Mouse (Mus musculus): ENCODE results near the gene Ccl5. TPM values are rescaled to one million over a fixed set of nuclear protein-coding genes. Genes with fewer than 3 reads are reported as not detected.
A peak's percentile ranks its signal among the peaks of the same experiment; 100 is the strongest.
"Not testable (repeated sequence)": the region's sequence is repeated elsewhere in the genome, so short reads cannot be mapped to it uniquely, and the experiment has no call there.

The Ccl5 gene
- polyA plus RNA-seq, 1 experiment from 2014 or later = not detected

- no peak for ATAC-seq (replicated peaks; ENCODE audit: low FRiP score)
- no peak overlapping the region for H3K9ac ChIP-seq
- H3K4me2 ChIP-seq = no peak overlapping the region
- H3K36me3 ChIP-seq = no peaks in the 10 kb centered on the region
- H3K4me1 ChIP-seq = no peaks in the 10 kb centered on the region
- 69% methylated on average over 6 of the region's 6 CpGs for WGBS
- no peak overlapping the region for H3K4me3 ChIP-seq (replicated peaks)
- H3K27ac ChIP-seq = no peak overlapping the region
- H3K27me3 ChIP-seq = no peaks in the 10 kb centered on the region
- H3K9me3 ChIP-seq (replicated peaks) = no peaks in the 10 kb centered on the region
Observed at GRCm38 (mm10) chr11:83562311-83562887, 32.1 kb upstream of the Ccl5 start.

- Histone ChIP-seq H3K36me3 (no peaks in the 10 kb centered on the region), H3K27me3 (no peaks in the 10 kb centered on the region), H3K4me2 (no peak overlapping the region), H3K9me3 (replicated peaks) (no peaks in the 10 kb centered on the region), H3K4me1 (peaks cover 8% of the 10 kb centered on the region), H3K4me3 (replicated peaks) (no peak overlapping the region), H3K9ac (no peak overlapping the region), H3K27ac (no peak overlapping the region)
- WGBS = 76% methylated on average over 6 of the region's 6 CpGs
- no peak for ATAC-seq (replicated peaks; ENCODE audit: low FRiP score)
Observed at GRCm38 (mm10) chr11:83560405-83560804, 30.1 kb upstream of the Ccl5 start.

- ATAC-seq (replicated peaks; ENCODE audit: low FRiP score) = no peak
- no peak overlapping the region for H3K4me2 ChIP-seq
Observed at GRCm38 (mm10) chr11:83557074-83557473, 26.8 kb upstream of the Ccl5 start.

GRCm38 (mm10) chr11:83556085-83556781 lies 25.9 kb upstream of the Ccl5 start:
- WGBS = 30% methylated on average over 8 of the region's 8 CpGs

More at GRCm38 (mm10) chr11:83557074-83557473, 26.8 kb upstream of the Ccl5 start:
- no peaks in the 10 kb centered on the region for H3K36me3 ChIP-seq
- no peak overlapping the region for H3K27ac ChIP-seq
- WGBS = 49% methylated on average over 10 of the region's 10 CpGs
- H3K4me1 ChIP-seq = peaks cover 8% of the 10 kb centered on the region
- H3K4me3 ChIP-seq (replicated peaks) = no peak overlapping the region
- no peaks in the 10 kb centered on the region for H3K27me3 ChIP-seq
- no peaks in the 10 kb centered on the region for H3K9me3 ChIP-seq (replicated peaks)
- H3K9ac ChIP-seq = no peak overlapping the region

GRCm38 (mm10) chr11:83551668-83552067 lies 21.4 kb upstream of the Ccl5 start:
- no peak for ATAC-seq (replicated peaks; ENCODE audit: low FRiP score)
- H3K36me3 ChIP-seq = no peaks in the 10 kb centered on the region
- 82% methylated on average over 5 of the region's 5 CpGs for WGBS

More at GRCm38 (mm10) chr11:83556085-83556781, 25.9 kb upstream of the Ccl5 start:
- H3K4me2 ChIP-seq = no peak overlapping the region
- no peaks in the 10 kb centered on the region for H3K27me3 ChIP-seq
- no peak overlapping the region for H3K9ac ChIP-seq
- H3K27ac ChIP-seq = no peak overlapping the region
- H3K9me3 ChIP-seq (replicated peaks) = no peaks in the 10 kb centered on the region
- peaks cover 8% of the 10 kb centered on the region for H3K4me1 ChIP-seq
- H3K36me3 ChIP-seq = no peaks in the 10 kb centered on the region
- H3K4me3 ChIP-seq (replicated peaks) = no peak overlapping the region
- ATAC-seq (replicated peaks; ENCODE audit: low FRiP score) = peak; percentile 54; the same call in 1 of the 2 replicates

DNA sequence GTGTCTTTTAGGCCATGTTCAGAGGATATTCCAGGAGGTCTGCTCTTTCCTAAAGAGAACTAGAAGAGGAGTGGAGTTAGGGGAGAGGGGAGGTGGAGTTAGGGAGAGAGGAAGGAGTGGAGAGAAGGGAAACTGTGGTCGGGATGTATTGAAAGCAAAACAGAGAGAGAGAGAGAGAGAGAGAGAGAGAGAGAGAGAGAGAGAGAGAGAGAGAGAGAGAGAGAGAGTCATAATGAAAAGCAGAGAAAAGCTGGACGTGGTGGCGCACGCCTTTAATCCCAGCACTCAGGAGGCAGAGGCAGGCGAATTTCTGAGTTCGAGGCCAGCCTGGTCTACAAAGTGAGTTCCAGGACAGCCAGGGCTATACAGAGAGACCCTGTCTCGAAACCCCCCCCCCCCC lies 20.7 kb upstream of the Ccl5 start:
- 81% methylated on average over 7 of the region's 7 CpGs for WGBS
- not testable (repeated sequence) for H3K36me3 ChIP-seq; H3K9ac ChIP-seq; ATAC-seq (replicated peaks; ENCODE audit: low FRiP score); H3K4me3 ChIP-seq (replicated peaks); H3K9me3 ChIP-seq (replicated peaks); H3K27me3 ChIP-seq; H3K4me2 ChIP-seq; H3K27ac ChIP-seq; H3K4me1 ChIP-seq

More at GRCm38 (mm10) chr11:83551668-83552067, 21.4 kb upstream of the Ccl5 start:
- Histone ChIP-seq H3K27ac (no peak overlapping the region), H3K27me3 (no peaks in the 10 kb centered on the region), H3K4me2 (no peak overlapping the region), H3K9me3 (replicated peaks) (no peaks in the 10 kb centered on the region), H3K4me1 (peaks cover 2% of the 10 kb centered on the region), H3K9ac (no peak overlapping the region), H3K4me3 (replicated peaks) (no peak overlapping the region)

DNA sequence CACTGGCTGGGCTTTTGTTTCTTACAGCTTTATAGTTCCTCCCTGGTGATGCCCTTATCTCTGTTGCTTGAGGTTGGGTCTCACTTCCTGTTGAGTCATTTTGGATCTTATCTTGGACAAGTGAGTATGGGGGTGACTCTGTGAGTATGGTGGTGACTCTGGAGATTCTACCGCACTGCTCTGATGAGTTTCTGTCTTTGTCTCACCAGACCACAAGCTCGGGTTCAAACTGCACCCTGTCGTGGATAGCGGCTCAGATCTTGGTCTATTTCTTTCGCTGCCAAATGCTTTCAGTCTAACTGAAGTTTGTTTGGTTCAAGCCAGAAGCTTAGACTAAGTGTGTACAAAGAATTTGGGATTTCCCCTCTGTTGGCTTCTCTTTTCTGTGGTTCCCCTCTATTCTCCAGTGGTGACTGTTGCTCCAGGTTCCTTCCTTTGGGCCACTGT lies 19.9 kb upstream of the Ccl5 start:
- H3K9me3 ChIP-seq (replicated peaks) = no peaks in the 10 kb centered on the region
- WGBS = 87% methylated on average over 5 of the region's 5 CpGs

GRCm38 (mm10) chr11:83544214-83544613 lies 13.9 kb upstream of the Ccl5 start:
- ATAC-seq (replicated peaks; ENCODE audit: low FRiP score) = no peak
- 0 out of 2 replicates have a peak, but pooled peaks cover 3% of the 10 kb centered on the region for H3K4me1 ChIP-seq
- no peaks in the 10 kb centered on the region for H3K27me3 ChIP-seq
- no peak overlapping the region for H3K4me2 ChIP-seq
- H3K27ac ChIP-seq = no peak overlapping the region
- no peak overlapping the region for H3K9ac ChIP-seq
- WGBS = 48% methylated on average over 3 of the region's 3 CpGs
- no peak overlapping the region for H3K4me3 ChIP-seq (replicated peaks)
- H3K9me3 ChIP-seq (replicated peaks) = no peaks in the 10 kb centered on the region
- H3K36me3 ChIP-seq = no peaks in the 10 kb centered on the region

More for the DNA sequence above, 19.9 kb upstream of the Ccl5 start:
- no peak for ATAC-seq (replicated peaks; ENCODE audit: low FRiP score)
- no peak overlapping the region for H3K9ac ChIP-seq
- no peak overlapping the region for H3K4me2 ChIP-seq
- no peak overlapping the region for H3K4me3 ChIP-seq (replicated peaks)
- H3K27ac ChIP-seq = no peak overlapping the region
- no peaks in the 10 kb centered on the region for H3K4me1 ChIP-seq
- H3K36me3 ChIP-seq = no peaks in the 10 kb centered on the region
- no peaks in the 10 kb centered on the region for H3K27me3 ChIP-seq

DNA sequence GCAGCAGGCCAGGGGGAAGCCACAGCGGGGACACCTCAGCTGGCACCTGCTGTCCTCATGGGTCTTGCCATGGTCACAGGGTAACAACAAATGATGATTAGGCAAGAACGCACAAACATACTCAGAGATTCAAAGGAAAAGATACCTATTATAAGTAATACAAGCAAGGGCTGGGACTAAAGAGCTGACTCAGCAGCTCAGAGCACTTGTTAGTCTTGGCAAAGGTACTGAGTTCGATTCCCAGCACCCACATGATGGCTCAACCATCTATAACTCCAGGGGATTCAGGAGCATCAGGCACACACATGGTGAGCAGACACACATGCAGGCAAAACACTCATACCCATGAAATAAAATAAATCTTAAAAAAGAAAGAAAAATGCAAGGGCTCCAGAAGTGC lies 11.1 kb upstream of the Ccl5 start:
- WGBS = 89% methylated on average over 3 of the region's 3 CpGs
- ATAC-seq (replicated peaks; ENCODE audit: low FRiP score) = no peak

DNA sequence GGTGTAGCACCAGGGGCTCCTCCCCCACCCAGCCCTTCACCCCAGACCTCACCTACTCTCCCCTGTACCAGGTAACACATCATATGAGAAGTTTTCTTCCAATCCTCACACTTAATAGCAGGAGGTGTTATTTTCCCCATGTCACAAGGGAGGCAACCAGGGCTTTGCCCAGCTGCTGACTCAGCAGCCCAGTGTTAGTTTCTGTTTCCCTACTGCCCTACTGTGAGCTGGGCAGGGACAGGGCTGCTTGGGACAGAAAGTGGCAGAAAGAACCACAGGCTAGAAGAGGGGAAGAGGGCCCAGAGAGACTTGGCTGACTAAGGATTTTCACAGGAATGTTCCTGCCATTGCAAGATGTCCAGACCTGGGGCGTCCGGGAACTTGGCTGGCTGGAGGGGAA lies 10.6 kb upstream of the Ccl5 start:
- Histone ChIP-seq H3K4me3 (replicated peaks) (no peak overlapping the region), H3K9me3 (replicated peaks) (no peaks in the 10 kb centered on the region), H3K4me2 (no peak overlapping the region), H3K9ac (no peak overlapping the region), H3K27me3 (no peaks in the 10 kb centered on the region), H3K36me3 (no peaks in the 10 kb centered on the region), H3K27ac (no peak overlapping the region), H3K4me1 (peaks cover 12% of the 10 kb centered on the region; the same call in 1 of the 2 replicates)
- 86% methylated on average over 2 of the region's 2 CpGs for WGBS
- ATAC-seq (replicated peaks; ENCODE audit: low FRiP score) = no peak

More for the DNA sequence above, 11.1 kb upstream of the Ccl5 start:
- Histone ChIP-seq H3K4me1 (peaks cover 12% of the 10 kb centered on the region; the same call in 1 of the 2 replicates), H3K4me2 (no peak overlapping the region), H3K27me3 (no peaks in the 10 kb centered on the region), H3K9me3 (replicated peaks) (no peaks in the 10 kb centered on the region), H3K36me3 (no peaks in the 10 kb centered on the region), H3K4me3 (replicated peaks) (no peak overlapping the region), H3K27ac (no peak overlapping the region), H3K9ac (no peak overlapping the region)

DNA sequence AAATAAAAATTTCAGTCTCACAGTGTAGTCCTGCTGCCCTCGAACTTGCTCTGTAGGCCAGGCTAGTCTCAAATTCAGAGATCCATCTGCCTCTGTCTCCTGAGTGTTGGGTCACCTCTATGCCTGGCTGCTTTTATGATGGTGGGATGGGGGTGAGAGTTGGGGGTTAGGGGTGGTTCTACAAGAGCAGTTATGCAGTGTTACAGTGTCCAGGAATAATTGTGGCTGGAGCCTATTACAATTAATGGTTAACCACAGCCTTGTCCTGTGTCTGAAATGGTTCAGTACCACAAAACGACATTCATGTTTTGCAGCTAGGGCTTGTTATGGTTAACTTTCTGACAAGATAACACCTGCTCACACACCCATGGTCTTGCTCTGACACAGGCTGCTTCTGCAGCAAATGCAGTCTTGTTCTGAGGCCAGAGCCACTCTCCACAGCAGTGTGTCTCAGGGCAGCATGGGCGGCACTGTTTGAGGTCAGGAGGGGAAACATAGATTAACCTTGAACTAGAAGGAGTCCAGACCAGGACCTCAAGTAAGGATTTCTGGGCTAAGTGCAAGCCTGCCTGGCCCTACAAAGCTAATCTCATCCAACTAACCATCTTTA lies 8.5 kb upstream of the Ccl5 start:
- peak overlapping the region; percentile 72 for H3K27ac ChIP-seq
- H3K4me3 ChIP-seq (replicated peaks) = no peak overlapping the region
- no peak overlapping the region for H3K9ac ChIP-seq
- H3K4me1 ChIP-seq = peaks cover 24% of the 10 kb centered on the region
- no peak overlapping the region for H3K4me2 ChIP-seq
- H3K36me3 ChIP-seq = no peaks in the 10 kb centered on the region
- peak; percentile 88 for ATAC-seq (replicated peaks; ENCODE audit: low FRiP score)
- no peaks in the 10 kb centered on the region for H3K9me3 ChIP-seq (replicated peaks)
- H3K27me3 ChIP-seq = no peaks in the 10 kb centered on the region
- WGBS = 52% methylated on average over 3 of the region's 3 CpGs

DNA sequence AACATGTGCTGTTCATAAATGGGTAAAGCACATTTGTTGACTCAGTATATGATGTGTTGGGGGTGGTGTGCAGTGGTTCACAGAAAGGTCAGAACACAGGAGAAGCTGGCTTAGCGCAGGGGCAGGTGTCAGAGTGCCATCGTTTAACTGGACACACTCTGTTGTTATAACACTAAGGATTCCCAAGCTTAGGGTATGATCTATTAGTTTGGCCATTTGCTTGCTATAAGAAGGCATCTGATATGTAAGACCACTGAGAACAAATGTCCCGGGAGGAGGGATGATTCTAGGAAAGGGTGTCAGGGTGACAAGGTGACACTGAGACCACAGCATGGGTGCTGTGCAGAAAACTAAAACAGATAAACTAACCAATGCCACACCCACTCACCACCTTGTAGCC lies 6.5 kb upstream of the Ccl5 start:
- no peaks in the 10 kb centered on the region for H3K36me3 ChIP-seq
- peaks cover 24% of the 10 kb centered on the region for H3K4me1 ChIP-seq
- WGBS = 52% methylated on average over 3 of the region's 3 CpGs
- H3K27ac ChIP-seq = no peak overlapping the region
- H3K9ac ChIP-seq = no peak overlapping the region
- H3K27me3 ChIP-seq = no peaks in the 10 kb centered on the region
- ATAC-seq (replicated peaks; ENCODE audit: low FRiP score) = no peak
- no peak overlapping the region for H3K4me3 ChIP-seq (replicated peaks)
- H3K9me3 ChIP-seq (replicated peaks) = no peaks in the 10 kb centered on the region
- no peak overlapping the region for H3K4me2 ChIP-seq

Measured in kidney, embryonic 15.5 days (tissue).